Mouse (Mus musculus): ENCODE measurements around the gene Shcbp1. TPM values are rescaled to one million over a fixed set of nuclear protein-coding genes. Genes with fewer than 3 reads are reported as not detected.

Shcbp1 gene
- 15.8 and 21.0 TPM in 2 replicates for polyA plus RNA-seq (2012; rRNA removed)

GRCm38 (mm10) chr8:4779254-4780055, at the start of gene Shcbp1:
Gene Shcbp1, minus strand, starts transcription at chr8:4779567.

Other genes with a start within 250 kb of the Shcbp1 start
- gene Zfp958, start 166.4 kb downstream of the Shcbp1 start, polyA plus RNA-seq (2012; rRNA removed): 6.0 and 6.4 TPM in 2 replicates